Mouse (Mus musculus) gastrocnemius, postnatal 25 days (tissue): ENCODE measurements at regions not wholly inside any gene's neighbourhood (a gene's known extent, or its start where the extent isn't known, plus 50 kb on each side); places are given as distances from the start of the nearest gene placed in this dataset.

Source experiments
- DNase-seq: peaks from one replicate; pipeline ENCODE4 v3.0.0; 2022

GRCm38 (mm10) chr2:148107607-148108115 is 60.9 kb upstream of the Foxa2 start:
- no peak for DNase-seq

- no peak for DNase-seq
These were observed 63.4 kb upstream of the Foxa2 start for GRCm38 (mm10) chr2:148110149-148110548.

GRCm38 (mm10) chr2:148111889-148112288 is 65.1 kb upstream of the Foxa2 start:
- DNase-seq = no peak

- DNase-seq = no peak
These were observed 66.4 kb upstream of the Foxa2 start for GRCm38 (mm10) chr2:148113184-148113583.

- DNase-seq = no peak
These were observed 67.8 kb upstream of the Foxa2 start for GRCm38 (mm10) chr2:148114600-148114999.

GRCm38 (mm10) chr2:148116033-148116790 is 69.4 kb upstream of the Foxa2 start:
- no peak for DNase-seq

GRCm38 (mm10) chr2:148117420-148117819 is 70.7 kb upstream of the Foxa2 start:
- DNase-seq = no peak

- DNase-seq = no peak
These were observed 75.4 kb upstream of the Foxa2 start for GRCm38 (mm10) chr2:148121885-148122876.

GRCm38 (mm10) chr2:148123780-148124179 is 77.0 kb upstream of the Foxa2 start:
- no peak for DNase-seq

GRCm38 (mm10) chr2:148133811-148134210 is 87.0 kb upstream of the Foxa2 start:
- no peak for DNase-seq

- DNase-seq = no peak
These were observed 95.2 kb upstream of the Foxa2 start for GRCm38 (mm10) chr2:148141936-148142335.

- no peak for DNase-seq
These were observed 98.0 kb upstream of the Foxa2 start for GRCm38 (mm10) chr2:148144816-148145215.

GRCm38 (mm10) chr2:148148272-148148671 is 101.5 kb upstream of the Foxa2 start:
- DNase-seq = no peak

- peak; percentile 13 for DNase-seq
These were observed 102.7 kb upstream of the Foxa2 start for GRCm38 (mm10) chr2:148149426-148149825.

- no peak for DNase-seq
These were observed 106.9 kb upstream of the Foxa2 start for GRCm38 (mm10) chr2:148153513-148154271.

GRCm38 (mm10) chr2:148156122-148156521 is 109.4 kb upstream of the Foxa2 start:
- DNase-seq = no peak

GRCm38 (mm10) chr2:148159028-148159600 is 112.3 kb upstream of the Foxa2 start:
- DNase-seq = no peak

GRCm38 (mm10) chr2:148160997-148161396 is 114.2 kb upstream of the Foxa2 start:
- no peak for DNase-seq

GRCm38 (mm10) chr2:148161966-148162365 is 115.2 kb upstream of the Foxa2 start:
- no peak for DNase-seq

GRCm38 (mm10) chr2:148162562-148162961 is 115.8 kb upstream of the Foxa2 start:
- no peak for DNase-seq

- DNase-seq = peak; percentile 26
These were observed 124.3 kb upstream of the Foxa2 start for GRCm38 (mm10) chr2:148171113-148171512.

- DNase-seq = no peak
These were observed 124.9 kb upstream of the Foxa2 start for GRCm38 (mm10) chr2:148171699-148172098.
